Mouse (Mus musculus): ENCODE results near the gene Tmprss5. TPM values are rescaled to one million over a fixed set of nuclear protein-coding genes. Genes with fewer than 3 reads are reported as not detected.

The Tmprss5 gene
- 1.0 TPM in 2 replicates for polyA plus RNA-seq (2014; fragmentation: Nextera tagmentation; extraction: Ambion mirVana)

DNA sequence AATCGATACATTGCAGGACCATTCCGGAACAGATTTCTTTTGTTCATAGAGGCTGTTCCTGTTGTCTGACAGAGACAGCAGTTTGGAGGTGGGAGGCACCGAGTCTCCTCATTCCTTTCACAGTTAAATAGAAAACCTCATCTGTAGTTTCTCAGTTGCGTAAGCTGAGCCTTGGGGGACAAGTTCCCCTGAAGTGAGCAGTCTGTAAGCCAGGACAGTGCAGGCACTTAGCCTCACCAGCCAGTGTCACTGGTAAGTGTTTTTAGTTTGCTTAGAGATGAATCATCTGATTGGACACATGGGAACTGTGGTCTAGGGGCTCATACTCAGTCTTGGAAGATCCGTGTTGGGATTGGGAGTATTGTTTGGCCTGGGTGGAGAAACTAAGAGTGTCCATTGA lies at the start of gene Tmprss5:
TSS of gene Tmprss5 (plus strand) at position 154 of the 400 bp plus-strand sequence.
- Histone ChIP-seq H3K4me3 (ENCODE audit: low read depth, low read length) (no peak within 1 kb of the TSS), H3K36me3 (ENCODE audit: control insufficient read depth, insufficient read depth, low read length) (peaks cover 3% of the 10 kb centered on the region; the same call in 1 of the 2 replicates)
- WGBS: 65% methylated on average over 5 of the region's 5 CpGs

DNA sequence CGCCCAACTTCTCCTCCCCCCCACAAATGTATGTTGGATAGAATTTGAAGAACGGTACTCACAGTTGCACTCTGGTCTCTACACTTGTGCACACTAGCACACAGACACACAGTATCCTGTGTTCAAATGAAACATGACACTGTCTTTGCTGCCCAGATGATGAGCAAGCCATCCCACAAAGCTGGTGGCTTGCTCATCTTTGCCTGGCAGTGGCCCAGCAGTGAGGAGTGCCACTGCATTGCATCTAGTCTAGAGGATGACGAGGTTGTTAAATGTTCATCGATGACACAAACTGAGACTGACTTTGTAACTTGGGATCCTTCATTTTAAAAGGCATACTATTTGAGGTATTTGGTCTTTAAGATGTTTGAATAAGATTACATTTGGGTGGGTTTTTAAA lies 46.3 kb upstream of the Tmprss5 start:
- Histone ChIP-seq H3K36me3 (ENCODE audit: control insufficient read depth, insufficient read depth, low read length) (peaks cover 3% of the 10 kb centered on the region; the same call in 1 of the 2 replicates), H3K9ac (ENCODE audit: low read length) (no peak overlapping the region), H3K27me3 (ENCODE audit: control insufficient read depth, insufficient read depth, low read length) (no peaks in the 10 kb centered on the region), H3K27ac (ENCODE audit: low read depth, low read length) (no peak overlapping the region), H3K9me3 (ENCODE audit: control insufficient read depth, low read length) (no peaks in the 10 kb centered on the region), H3K4me2 (ENCODE audit: low read depth, low read length, severe bottlenecking) (no peak overlapping the region), H3K4me1 (replicated peaks; ENCODE audit: control insufficient read depth, insufficient read depth, low read length) (no peaks in the 10 kb centered on the region), H3K4me3 (ENCODE audit: low read depth, low read length) (no peak overlapping the region)
- DNase-seq (ENCODE audit: low spot score) (no peak), ATAC-seq (replicated peaks; ENCODE audit: low FRiP score) (no peak)
- WGBS: 96% methylated on average over 4 of the region's 4 CpGs

More for the DNA sequence above, at the start of gene Tmprss5:
- no peak within 1 kb of the TSS for H3K27ac ChIP-seq (ENCODE audit: low read depth, low read length)
- no peaks in the 10 kb centered on the region for H3K9me3 ChIP-seq (ENCODE audit: control insufficient read depth, low read length)
- no peaks in the 10 kb centered on the region for H3K27me3 ChIP-seq (ENCODE audit: control insufficient read depth, insufficient read depth, low read length)
- no peak for DNase-seq (ENCODE audit: low spot score)
- ATAC-seq (replicated peaks; ENCODE audit: low FRiP score): no peak
- H3K4me1 ChIP-seq (replicated peaks; ENCODE audit: control insufficient read depth, insufficient read depth, low read length): no peaks in the 10 kb centered on the region
- no peak within 1 kb of the TSS for H3K9ac ChIP-seq (ENCODE audit: low read length)
- no peak within 1 kb of the TSS for H3K4me2 ChIP-seq (ENCODE audit: low read depth, low read length, severe bottlenecking)

DNA sequence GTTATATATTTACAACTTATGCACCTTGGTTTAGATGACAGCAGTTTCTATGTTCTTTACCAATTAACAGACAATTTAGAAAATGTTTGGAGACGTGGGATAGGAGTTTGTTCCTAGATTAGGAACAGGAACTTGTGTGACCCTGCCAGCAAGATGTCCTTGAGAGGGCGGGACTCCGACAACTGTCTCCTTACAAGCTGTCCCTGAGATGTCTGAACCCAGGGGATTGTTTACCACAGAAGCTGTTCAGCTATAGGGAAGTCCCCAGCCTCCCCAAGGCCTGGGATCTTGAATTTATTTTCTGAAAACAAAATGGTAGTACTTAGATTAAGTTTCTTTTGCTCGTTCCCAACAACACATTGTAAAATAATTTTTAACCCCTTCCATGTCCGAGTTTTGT lies 30.2 kb upstream of the Tmprss5 start:
- Histone ChIP-seq H3K36me3 (ENCODE audit: control insufficient read depth, insufficient read depth, low read length) (no peaks in the 10 kb centered on the region), H3K4me3 (ENCODE audit: low read depth, low read length) (no peak overlapping the region), H3K4me2 (ENCODE audit: low read depth, low read length, severe bottlenecking) (no peak overlapping the region), H3K9ac (ENCODE audit: low read length) (no peak overlapping the region), H3K27me3 (ENCODE audit: control insufficient read depth, insufficient read depth, low read length) (no peaks in the 10 kb centered on the region), H3K4me1 (replicated peaks; ENCODE audit: control insufficient read depth, insufficient read depth, low read length) (no peaks in the 10 kb centered on the region), H3K9me3 (ENCODE audit: control insufficient read depth, low read length) (no peaks in the 10 kb centered on the region), H3K27ac (ENCODE audit: low read depth, low read length) (no peak overlapping the region)
- 74% methylated on average over 5 of the region's 5 CpGs for WGBS
- ATAC-seq (replicated peaks; ENCODE audit: low FRiP score): no peak
- DNase-seq (ENCODE audit: low spot score): no peak

DNA sequence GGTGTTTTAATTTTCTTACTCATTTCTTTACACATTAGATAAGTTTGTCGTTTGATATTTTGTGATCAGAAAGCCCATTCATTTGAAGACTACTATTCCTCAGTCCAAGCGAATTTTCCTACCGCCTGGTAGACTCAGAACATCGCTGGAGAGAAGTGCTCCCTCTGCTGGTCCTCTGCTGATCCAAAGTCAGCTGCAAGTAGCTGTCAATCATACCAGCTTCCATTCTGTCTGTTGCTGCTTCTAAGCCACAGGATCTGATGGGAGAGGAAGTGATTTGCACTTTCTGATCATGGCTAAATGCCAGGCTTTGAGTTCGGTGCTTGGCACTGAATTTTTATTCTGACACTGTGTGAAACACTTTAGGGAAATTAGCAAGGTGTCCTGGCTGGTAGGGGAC lies 29.7 kb upstream of the Tmprss5 start:
- Histone ChIP-seq H3K27me3 (ENCODE audit: control insufficient read depth, insufficient read depth, low read length) (no peaks in the 10 kb centered on the region), H3K9me3 (ENCODE audit: control insufficient read depth, low read length) (no peaks in the 10 kb centered on the region), H3K9ac (ENCODE audit: low read length) (no peak overlapping the region), H3K4me2 (ENCODE audit: low read depth, low read length, severe bottlenecking) (no peak overlapping the region), H3K36me3 (ENCODE audit: control insufficient read depth, insufficient read depth, low read length) (no peaks in the 10 kb centered on the region), H3K4me3 (ENCODE audit: low read depth, low read length) (no peak overlapping the region), H3K4me1 (replicated peaks; ENCODE audit: control insufficient read depth, insufficient read depth, low read length) (no peaks in the 10 kb centered on the region; the same call in 1 of the 2 replicates), H3K27ac (ENCODE audit: low read depth, low read length) (no peak overlapping the region)
- DNase-seq (ENCODE audit: low spot score) (peak; percentile 72), ATAC-seq (replicated peaks; ENCODE audit: low FRiP score) (no peak)
- 22% methylated on average over 5 of the region's 5 CpGs for WGBS

DNA sequence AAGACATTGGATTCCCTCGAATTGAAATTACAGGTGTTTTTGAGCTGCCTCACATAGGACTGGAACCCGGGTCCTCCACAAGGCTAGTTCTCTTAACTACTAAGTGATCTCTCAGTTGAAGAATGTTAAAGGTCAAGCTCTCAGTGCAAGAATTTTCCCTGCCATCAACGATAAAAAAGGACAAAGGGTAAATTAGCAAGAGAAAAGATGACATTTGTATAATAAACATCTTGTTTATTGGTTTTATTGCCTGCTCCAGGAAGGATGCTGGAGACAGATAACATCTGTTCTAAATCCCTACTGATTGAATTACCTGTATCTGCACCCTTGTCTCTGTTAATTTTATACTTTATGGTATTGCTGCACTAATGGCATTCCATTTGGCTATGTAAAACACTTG lies 27.0 kb upstream of the Tmprss5 start:
- no peak overlapping the region for H3K9ac ChIP-seq (ENCODE audit: low read length)
- no peaks in the 10 kb centered on the region for H3K9me3 ChIP-seq (ENCODE audit: control insufficient read depth, low read length)
- H3K4me3 ChIP-seq (ENCODE audit: low read depth, low read length): no peak overlapping the region
- 85% methylated on average over 3 of the region's 3 CpGs for WGBS
- H3K4me2 ChIP-seq (ENCODE audit: low read depth, low read length, severe bottlenecking): no peak overlapping the region
- ATAC-seq (replicated peaks; ENCODE audit: low FRiP score): no peak
- no peaks in the 10 kb centered on the region for H3K36me3 ChIP-seq (ENCODE audit: control insufficient read depth, insufficient read depth, low read length)
- no peaks in the 10 kb centered on the region for H3K27me3 ChIP-seq (ENCODE audit: control insufficient read depth, insufficient read depth, low read length)
- H3K27ac ChIP-seq (ENCODE audit: low read depth, low read length): no peak overlapping the region
- no peaks in the 10 kb centered on the region; the same call in 1 of the 2 replicates for H3K4me1 ChIP-seq (replicated peaks; ENCODE audit: control insufficient read depth, insufficient read depth, low read length)
- DNase-seq (ENCODE audit: low spot score): no peak

DNA sequence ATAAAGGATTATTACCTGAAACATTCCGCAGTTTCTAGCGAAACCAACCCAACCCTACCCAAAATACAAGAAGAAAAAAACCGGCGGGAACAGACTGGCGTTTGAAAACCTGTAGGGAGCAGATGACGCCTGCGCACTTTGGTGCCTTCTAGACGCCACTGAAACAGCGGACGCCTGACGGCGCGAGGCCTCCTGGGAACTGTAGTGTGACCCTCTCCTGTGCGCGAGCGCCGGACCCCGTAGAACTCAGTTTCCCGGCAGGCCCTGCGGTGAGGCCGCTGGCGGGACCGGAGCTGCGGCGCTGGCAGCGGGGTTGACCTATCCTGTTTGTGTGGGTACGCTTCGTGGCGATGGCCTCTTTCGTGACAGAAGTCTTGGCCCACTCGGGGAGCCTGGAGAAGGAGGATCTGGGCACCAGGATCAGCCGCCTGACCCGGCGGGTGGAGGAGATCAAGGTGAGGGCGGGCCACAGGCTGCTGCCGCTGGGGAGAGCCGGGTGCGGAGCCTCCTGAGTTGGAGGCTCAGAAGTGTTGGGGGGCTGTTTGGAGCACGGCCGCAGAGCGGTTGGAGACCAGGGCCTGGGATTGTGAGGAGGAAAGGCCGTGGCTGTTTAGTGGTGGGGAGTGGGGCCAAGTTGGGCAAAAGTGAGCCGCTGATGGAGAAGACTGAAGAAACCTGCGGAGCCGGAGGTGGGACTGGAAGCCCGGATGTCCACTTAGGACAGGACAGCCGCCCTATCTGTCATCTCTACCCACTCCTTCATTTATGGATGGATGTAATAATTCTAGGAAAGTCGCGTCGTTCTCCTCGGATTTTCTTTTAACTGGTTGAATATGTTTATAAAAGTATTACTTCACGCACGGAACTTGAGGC lies 25.5 kb upstream of the Tmprss5 start, which contains the start of gene Zw10:
TSS of gene Zw10 (plus strand) at position 281 of the 873 bp plus-strand sequence.
- no peak within 1 kb of the TSS for H3K27ac ChIP-seq (ENCODE audit: low read depth, low read length)
- under 1% methylated on average over 53 of the region's 53 CpGs for whole genome bisulfite sequencing
- H3K36me3 ChIP-seq (ENCODE audit: control insufficient read depth, insufficient read depth, low read length): peaks cover under 1% of the 10 kb centered on the region; the same call in 1 of the 2 replicates
- H3K4me2 ChIP-seq (ENCODE audit: low read depth, low read length, severe bottlenecking): peak within 1 kb of the TSS; percentile 65
- peak within 1 kb of the TSS; percentile 90 for H3K9ac ChIP-seq (ENCODE audit: low read length)
- H3K4me1 ChIP-seq (replicated peaks; ENCODE audit: control insufficient read depth, insufficient read depth, low read length): no peaks in the 10 kb centered on the region; the same call in 1 of the 2 replicates
- H3K9me3 ChIP-seq (ENCODE audit: control insufficient read depth, low read length): no peaks in the 10 kb centered on the region
- H3K27me3 ChIP-seq (ENCODE audit: control insufficient read depth, insufficient read depth, low read length): no peaks in the 10 kb centered on the region
- DNase-seq (ENCODE audit: low spot score) (peak; percentile 97), ATAC-seq (replicated peaks; ENCODE audit: low FRiP score) (peak; percentile 99)
- H3K4me3 ChIP-seq (ENCODE audit: low read depth, low read length): peak within 1 kb of the TSS; percentile 85

DNA sequence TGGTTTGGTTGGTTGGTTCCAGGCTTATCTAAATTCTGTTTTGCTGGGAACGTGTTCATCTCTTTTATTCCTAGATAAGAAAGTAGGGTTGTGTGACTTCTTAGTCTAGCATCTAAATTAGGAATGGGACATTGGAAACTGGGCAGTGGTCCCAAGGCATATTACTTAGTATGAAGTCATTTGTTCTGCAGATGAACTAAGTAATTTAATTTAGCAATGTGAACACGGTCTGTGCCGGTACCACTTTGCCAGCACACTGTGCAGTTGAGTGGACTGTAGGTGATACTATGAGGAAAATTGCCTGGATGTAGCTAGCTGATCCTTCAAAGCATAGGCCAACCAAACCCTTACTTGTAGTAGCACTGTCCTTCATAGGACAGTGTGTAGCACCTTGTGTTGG lies 4.2 kb upstream of the Tmprss5 start:
- H3K27ac ChIP-seq (ENCODE audit: low read depth, low read length): no peak overlapping the region
- no peaks in the 10 kb centered on the region for H3K9me3 ChIP-seq (ENCODE audit: control insufficient read depth, low read length)
- no peak overlapping the region for H3K4me3 ChIP-seq (ENCODE audit: low read depth, low read length)
- H3K4me1 ChIP-seq (replicated peaks; ENCODE audit: control insufficient read depth, insufficient read depth, low read length): no peaks in the 10 kb centered on the region
- 97% methylated on average over 3 of the region's 3 CpGs for WGBS
- H3K4me2 ChIP-seq (ENCODE audit: low read depth, low read length, severe bottlenecking): no peak overlapping the region
- ATAC-seq (replicated peaks; ENCODE audit: low FRiP score): no peak
- no peak for DNase-seq (ENCODE audit: low spot score)
- H3K36me3 ChIP-seq (ENCODE audit: control insufficient read depth, insufficient read depth, low read length): peaks cover 3% of the 10 kb centered on the region; the same call in 1 of the 2 replicates
- no peaks in the 10 kb centered on the region for H3K27me3 ChIP-seq (ENCODE audit: control insufficient read depth, insufficient read depth, low read length)
- no peak overlapping the region for H3K9ac ChIP-seq (ENCODE audit: low read length)

DNA sequence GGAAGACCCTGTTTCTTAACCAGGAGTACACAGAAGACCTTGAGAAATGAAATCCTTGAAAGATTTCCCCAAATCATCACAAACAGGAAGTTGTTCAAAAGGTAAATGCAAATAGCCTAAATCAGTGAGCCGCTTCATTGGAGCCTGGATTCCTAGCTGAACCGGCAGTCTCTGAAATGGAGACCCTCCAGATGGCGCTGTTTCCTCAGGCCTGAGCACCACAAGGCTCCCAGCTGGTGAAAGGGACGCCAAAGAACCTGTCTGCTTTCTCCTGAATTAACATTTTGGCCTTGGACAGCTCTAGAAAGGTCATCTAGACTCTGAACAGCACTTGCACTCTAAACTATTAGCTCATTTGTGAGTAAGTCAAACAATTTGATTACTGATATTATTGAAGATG lies 501 bp downstream of the Tmprss5 start:
- Histone ChIP-seq H3K27ac (ENCODE audit: low read depth, low read length) (no peak overlapping the region), H3K4me3 (ENCODE audit: low read depth, low read length) (no peak overlapping the region), H3K9ac (ENCODE audit: low read length) (no peak overlapping the region), H3K9me3 (ENCODE audit: control insufficient read depth, low read length) (no peaks in the 10 kb centered on the region), H3K4me2 (ENCODE audit: low read depth, low read length, severe bottlenecking) (no peak overlapping the region), H3K4me1 (replicated peaks; ENCODE audit: control insufficient read depth, insufficient read depth, low read length) (no peaks in the 10 kb centered on the region), H3K36me3 (ENCODE audit: control insufficient read depth, insufficient read depth, low read length) (peaks cover 3% of the 10 kb centered on the region; the same call in 1 of the 2 replicates), H3K27me3 (ENCODE audit: control insufficient read depth, insufficient read depth, low read length) (no peaks in the 10 kb centered on the region)
- peak; percentile 86 for DNase-seq (ENCODE audit: low spot score)
- ATAC-seq (replicated peaks; ENCODE audit: low FRiP score): no peak
- WGBS: 5% methylated on average over 4 of the region's 4 CpGs

Measured in forebrain, embryonic 11.5 days (tissue).